Mouse (Mus musculus) MEL (cell line): ENCODE measurements around the gene Map3k12. TPM values are rescaled to one million over a fixed set of nuclear protein-coding genes. Genes with fewer than 3 reads are reported as not detected.

Experiments used
- DNase-seq: peaks from one replicate; pipeline ENCODE4 v3.0.0; 2011; ENCODE audit warnings: low read depth, low spot score
- H3K27ac ChIP-seq: 2 replicates; pipeline ENCODE4 v1.5.1; 2012; ENCODE audit warnings: low read depth, mild to moderate bottlenecking, control low read depth, low read length, moderate library complexity; ENCODE audit not compliant: control insufficient read depth
- H3K27me3 ChIP-seq, 2 experiments: fragments of 150-350 bp in 1 of 2; sonication (generic) in 1 of 2; 2 replicates each; pipeline ENCODE4 v1.6.1; 2012; ENCODE audit warnings: low read length in 2 of 2, mild to moderate bottlenecking in 2 of 2, improper control_type of control experiment in 1 of 2, moderate library complexity in 1 of 2; ENCODE audit not compliant: insufficient read depth in 2 of 2, control insufficient read depth in 1 of 2
- H3K36me3 ChIP-seq, 2 experiments: 2 replicates each; pipeline ENCODE4 v1.6.1; 2012 to 2014; ENCODE audit warnings: low read length in 2 of 2, improper control_type of control experiment in 1 of 2, inconsistent platforms in 1 of 2, mild to moderate bottlenecking in 1 of 2; ENCODE audit not compliant: insufficient read depth in 2 of 2, control insufficient read depth in 1 of 2
- H3K4me1 ChIP-seq, 2 experiments: fragments of 150-350 bp in 1 of 2; sonication (generic) in 1 of 2; 2 replicates each; pipeline ENCODE4 v1.6.1; 2012; ENCODE audit warnings: low read length in 2 of 2, improper control_type of control experiment in 1 of 2, mild to moderate bottlenecking in 1 of 2; ENCODE audit not compliant: insufficient read depth in 2 of 2, control insufficient read depth in 1 of 2
- H3K4me3 ChIP-seq, 2 experiments: fragments of 150-350 bp in 1 of 2; sonication (generic) in 1 of 2; 2 replicates each; pipeline ENCODE4 v1.5.1; 2012; ENCODE audit warnings: low read depth in 2 of 2, low read length in 2 of 2, mild to moderate bottlenecking in 2 of 2, moderate library complexity in 2 of 2, control low read depth in 1 of 2, improper control_type of control experiment in 1 of 2; ENCODE audit not compliant: control insufficient read depth in 1 of 2, insufficient read depth in 1 of 2
- H3K79me2 ChIP-seq: 2 replicates; pipeline ENCODE4 v1.6.1; 2012; ENCODE audit warnings: mild to moderate bottlenecking, low read length, moderate library complexity; ENCODE audit not compliant: control insufficient read depth, poor library complexity, insufficient read depth
- H3K9ac ChIP-seq: 2 replicates; pipeline ENCODE4 v1.6.1; 2012; ENCODE audit warnings: low read depth, mild to moderate bottlenecking, control low read depth, low read length, moderate library complexity; ENCODE audit not compliant: control insufficient read depth, poor library complexity, severe bottlenecking
- H3K9me3 ChIP-seq: fragments of 150-350 bp; sonication (generic); replicated peaks from 2 replicates; pipeline ENCODE4 v1.6.1; 2012; ENCODE audit warnings: mild to moderate bottlenecking, low read length, improper control_type of control experiment, moderate library complexity; ENCODE audit not compliant: insufficient read depth
- CHD2 ChIP-seq: IDR thresholded peaks from 2 replicates; pipeline ENCODE4 v1.6.1; 2011; ENCODE audit warnings: low read length, improper control_type of control experiment
- CTCF ChIP-seq, 3 experiments: IDR thresholded peaks in 2 of 3; conservative IDR thresholded peaks in 1 of 3; 2 replicates each; pipeline ENCODE4 v1.5.1; 2011 to 2012; ENCODE audit warnings: low read length in 3 of 3, low read depth in 2 of 3, mild to moderate bottlenecking in 2 of 3, improper control_type of control experiment in 1 of 3, inconsistent platforms in 1 of 3, mixed read lengths in 1 of 3, moderate library complexity in 1 of 3; ENCODE audit not compliant: control insufficient read depth in 1 of 3, insufficient read depth in 1 of 3, poor library complexity in 1 of 3, severe bottlenecking in 1 of 3
- EP300 ChIP-seq, 2 experiments: IDR thresholded peaks; 2 replicates each; pipeline ENCODE4 v1.6.1; 2011; ENCODE audit warnings: improper control_type of control experiment in 2 of 2, low read length in 2 of 2, low read depth in 1 of 2, mild to moderate bottlenecking in 1 of 2
- HCFC1 ChIP-seq: IDR thresholded peaks from 2 replicates; pipeline ENCODE4 v1.6.1; 2012; ENCODE audit warnings: low read depth, mild to moderate bottlenecking, inconsistent platforms, low read length, improper control_type of control experiment, moderate library complexity
- KAT2A ChIP-seq: conservative IDR thresholded peaks from 2 replicates; pipeline ENCODE4 v1.6.1; 2012; ENCODE audit warnings: low read depth, low read length, improper control_type of control experiment, inconsistent platforms
- MAFK ChIP-seq: IDR thresholded peaks from 2 replicates; pipeline ENCODE4 v1.6.1; 2011; ENCODE audit warnings: low read depth, mild to moderate bottlenecking, low read length, improper control_type of control experiment, borderline replicate concordance
- MAZ ChIP-seq: IDR thresholded peaks from 2 replicates; pipeline ENCODE4 v1.6.1; 2012; ENCODE audit warnings: low read depth, mild to moderate bottlenecking, inconsistent platforms, low read length, improper control_type of control experiment
- MEF2A ChIP-seq: IDR thresholded peaks from 2 replicates; pipeline ENCODE4 v1.6.1; 2014; ENCODE audit warnings: low read depth, mild to moderate bottlenecking, inconsistent platforms, low read length, improper control_type of control experiment; ENCODE audit not compliant: poor library complexity, insufficient replicate concordance, severe bottlenecking; ENCODE audit errors: extremely low read depth
- MXI1 ChIP-seq: IDR thresholded peaks from 2 replicates; pipeline ENCODE4 v1.6.1; 2011; ENCODE audit warnings: mild to moderate bottlenecking, low read depth, low read length, improper control_type of control experiment
- MYB ChIP-seq: IDR thresholded peaks from 2 replicates; pipeline ENCODE4 v1.6.1; 2011; ENCODE audit warnings: mild to moderate bottlenecking, low read depth, low read length, improper control_type of control experiment
- MYC ChIP-seq: IDR thresholded peaks from 2 replicates; pipeline ENCODE4 v1.6.1; 2011; ENCODE audit warnings: low read depth, mild to moderate bottlenecking, low read length, improper control_type of control experiment, moderate library complexity
- POLR2AphosphoS2 ChIP-seq: IDR thresholded peaks from 2 replicates; pipeline ENCODE4 v1.6.1; 2011; ENCODE audit warnings: low read length, improper control_type of control experiment
- SIN3A ChIP-seq: IDR thresholded peaks from 2 replicates; pipeline ENCODE4 v1.6.1; 2012; ENCODE audit warnings: low read length, improper control_type of control experiment, inconsistent platforms
- SMC3 ChIP-seq: IDR thresholded peaks from 2 replicates; pipeline ENCODE4 v1.6.1; 2011; ENCODE audit warnings: low read depth, low read length, improper control_type of control experiment
- TAL1 ChIP-seq: IDR thresholded peaks from 2 replicates; pipeline ENCODE4 v1.6.1; 2012; ENCODE audit warnings: mild to moderate bottlenecking, inconsistent platforms, low read length, moderate library complexity, mixed read lengths
- TBP ChIP-seq: IDR thresholded peaks from 2 replicates; pipeline ENCODE4 v1.8.0; 2011; ENCODE audit warnings: low read depth, low read length, improper control_type of control experiment
- USF1 ChIP-seq: IDR thresholded peaks from 2 replicates; pipeline ENCODE4 v1.6.1; 2014; ENCODE audit warnings: low read depth, mild to moderate bottlenecking, inconsistent platforms, low read length, improper control_type of control experiment, moderate library complexity
- ZMIZ1 ChIP-seq: IDR thresholded peaks from 2 replicates; pipeline ENCODE4 v1.6.1; 2012; ENCODE audit warnings: low read depth, mild to moderate bottlenecking, inconsistent platforms, low read length, improper control_type of control experiment, moderate library complexity
- ZNF384 ChIP-seq: IDR thresholded peaks from 2 replicates; pipeline ENCODE4 v1.6.1; 2012; ENCODE audit warnings: low read depth, mild to moderate bottlenecking, inconsistent platforms, low read length, improper control_type of control experiment
- polyA plus RNA-seq, 2 experiments: library from polyadenylated mRNA; stranded (reverse) in 1 of 2; unstranded in 1 of 2; fragments of >175 nt in 1 of 2; fragments of >200 nt in 1 of 2; gene quantifications; 2 replicates each; pipeline versions ENCODE4 v1.2.1 to v1.2.4; 2012; ENCODE audit warnings: low replicate concordance in 2 of 2, low read depth in 1 of 2; ENCODE audit not compliant: insufficient read length in 2 of 2, insufficient read depth in 1 of 2, missing spikeins in 1 of 2
- total RNA-seq: library from RNA; depleted of rRNA; stranded (reverse); fragments of 300-350 nt; gene quantifications from 2 replicates; pipeline ENCODE4 v1.2.3, GENCODE M21; 2012

Map3k12 gene
- total and polyA plus RNA-seq, 3 experiments, result 1.7 to 2.8 TPM; not detected in 1

GRCm38 (mm10) chr15:102499370-102499769, 17.5 kb downstream of the Map3k12 start (continued):
- peak; percentile 29; the same call in 1 of the 2 replicates for TF ChIP-seq TBP
- TF ChIP-seq KAT2A, result no peak
- TF ChIP-seq, all 39 proteins: peak for 20

GRCm38 (mm10) chr15:102498322-102498721, 18.5 kb downstream of the Map3k12 start:
- TF ChIP-seq TBP, result no peak
- no peak for TF ChIP-seq MEF2A
- TF ChIP-seq MYC, result no peak
- no peak for TF ChIP-seq ZNF384
- no peak for TF ChIP-seq MAFK
- TF ChIP-seq TAL1, result no peak
- no peak for TF ChIP-seq MXI1
- no peak for TF ChIP-seq SIN3A
- TF ChIP-seq SMC3, result no peak
- no peak for TF ChIP-seq MAZ
- no peak for TF ChIP-seq MYB
- H3K4me3 ChIP-seq, result no peak overlapping the region
- no peak for DNase-seq
- H3K9ac ChIP-seq, result no peak overlapping the region
- H3K27me3 ChIP-seq, result no peaks in the 10 kb centered on the region
- H3K4me1 ChIP-seq, result peaks cover 7 to 23% of the 10 kb centered on the region in 2 experiments; a peak in 3 of 4 replicates
- no peak overlapping the region for H3K27ac ChIP-seq
- no peaks in the 10 kb centered on the region for H3K9me3 ChIP-seq
- H3K79me2 ChIP-seq, result peaks cover 10% of the 10 kb centered on the region; the same call in 1 of the 2 replicates
- peaks cover 45 to 70% of the 10 kb centered on the region in 2 experiments for H3K36me3 ChIP-seq

GRCm38 (mm10) chr15:102487664-102488063, 29.2 kb downstream of the Map3k12 start:
- TF ChIP-seq MAFK (no peak), EP300 (IDR thresholded peaks at IDR 0.05; ENCODE audit: low read depth in 1 of 2, low read length in 2 of 2) (no peak), POLR2AphosphoS2 (no peak), SIN3A (no peak), SMC3 (no peak), HCFC1 (no peak), CTCF (IDR thresholded peaks at IDR 0.05 in 2 of 3, conservative IDR thresholded peaks at IDR 0.05 in 1 of 3; ENCODE audit: control insufficient read depth in 1 of 3, insufficient read depth in 1 of 3, low read depth in 2 of 3, low read length in 3 of 3, poor library complexity in 1 of 3, severe bottlenecking in 1 of 3) (no peak), ZMIZ1 (no peak), MAZ (no peak), CHD2 (no peak), KAT2A (no peak), USF1 (no peak)
- H3K79me2 ChIP-seq, result peaks cover 18% of the 10 kb centered on the region
- no peaks in the 10 kb centered on the region for H3K4me1 ChIP-seq
- no peak overlapping the region for H3K27ac ChIP-seq
- H3K4me3 ChIP-seq, result no peak overlapping the region
- H3K9ac ChIP-seq, result no peak overlapping the region
- no peak for DNase-seq
- no peaks in the 10 kb centered on the region for H3K27me3 ChIP-seq
- H3K9me3 ChIP-seq, result no peaks in the 10 kb centered on the region
- peaks cover 25 to 88% of the 10 kb centered on the region in 2 experiments for H3K36me3 ChIP-seq
